Mouse (Mus musculus) stomach, embryonic 14.5 days (tissue): ENCODE results near the gene 4930402H24Rik. TPM values are rescaled to one million over a fixed set of nuclear protein-coding genes. Genes with fewer than 3 reads are reported as not detected.
A peak's percentile ranks its signal among the peaks of the same experiment; 100 is the strongest.

Source experiments
- ATAC-seq: fragments of 200-750 bp; cut with Nextera tagmentation; 2 replicates; pipeline ENCODE4 v1.8.0; 2017; ENCODE audit warnings: low read depth, moderate TSS enrichment; ENCODE audit not compliant: insufficient number of reproducible peaks, insufficient read depth, low FRiP score
- H3K27ac ChIP-seq: fragments of 300-500 bp; sonication (generic); 2 replicates; pipeline ENCODE4 v1.5.1; 2014; ENCODE audit warnings: mild to moderate bottlenecking, low read length, moderate library complexity, mixed read lengths
- H3K27me3 ChIP-seq: fragments of 300-500 bp; sonication (generic); 2 replicates; pipeline ENCODE4 v1.6.1; 2014; ENCODE audit warnings: low read length, control low read depth, mixed read lengths; ENCODE audit not compliant: control insufficient read depth, insufficient read depth
- H3K36me3 ChIP-seq: fragments of 300-500 bp; sonication (generic); 2 replicates; pipeline ENCODE4 v1.6.1; 2014; ENCODE audit warnings: mild to moderate bottlenecking, control low read depth, low read length, moderate library complexity, mixed read lengths; ENCODE audit not compliant: control insufficient read depth, insufficient read depth
- H3K4me1 ChIP-seq: fragments of 300-500 bp; sonication (generic); 2 replicates; pipeline ENCODE4 v1.6.1; 2014; ENCODE audit warnings: low read length, control low read depth, mixed read lengths; ENCODE audit not compliant: control insufficient read depth, insufficient read depth
- H3K4me2 ChIP-seq: fragments of 300-500 bp; sonication (generic); replicated peaks from 2 replicates; pipeline ENCODE4 v1.6.1; 2014; ENCODE audit warnings: low read depth, low read length, control low read depth
- H3K4me3 ChIP-seq: fragments of 300-500 bp; sonication (generic); 2 replicates; pipeline ENCODE4 v1.5.1; 2014; ENCODE audit warnings: low read depth, low read length, control low read depth
- H3K9ac ChIP-seq: fragments of 300-500 bp; sonication (generic); replicated peaks from 2 replicates; pipeline ENCODE4 v1.6.1; 2014; ENCODE audit warnings: low read depth, mild to moderate bottlenecking, control low read depth, low read length, moderate library complexity, mixed read lengths
- H3K9me3 ChIP-seq: fragments of 300-500 bp; sonication (generic); 2 replicates; pipeline ENCODE4 v1.6.1; 2016; ENCODE audit warnings: low read depth, low read length, control low read depth; ENCODE audit not compliant: control insufficient read depth
- WGBS: fragments of 180-500 bp; shearing (Covaris S2); extraction: QIAGEN DNeasy Blood & Tissue Kit; methylation state at CpG from one replicate; pipeline ENCODE4 v1.1.7; 2014; 5-methylcytosine and 5-hydroxymethylcytosine counted together
- polyA plus RNA-seq: library from polyadenylated mRNA; unstranded; fragments of >200 nt; fragmentation: Nextera tagmentation; extraction: Ambion mirVana; gene quantifications from 2 replicates; pipeline ENCODE4 v1.2.1, GENCODE M21; 2014

Gene 4930402H24Rik
- polyA plus RNA-seq, 1 experiment from 2014 or later: 42.6 TPM

DNA sequence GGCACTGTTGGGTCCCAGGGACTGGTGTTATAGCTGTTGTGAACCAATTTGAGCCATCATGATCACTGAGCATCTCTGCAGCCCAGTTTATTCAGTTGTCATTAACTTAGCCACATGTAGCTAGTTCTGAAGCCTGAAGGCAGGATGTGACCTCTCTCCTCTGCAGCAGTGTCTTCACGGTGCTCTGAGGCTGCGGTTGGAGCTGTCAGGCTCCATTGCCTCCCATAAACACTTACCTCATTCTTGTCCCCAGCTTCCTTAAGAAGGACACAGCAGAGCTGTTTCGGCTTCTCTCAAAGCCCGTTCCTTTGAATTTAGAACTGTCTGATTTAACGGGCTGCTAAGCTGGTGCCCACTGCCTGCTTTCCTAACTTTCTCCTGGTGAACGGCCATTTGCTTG, 226.3 kb downstream of the 4930402H24Rik start:
- Histone ChIP-seq H3K4me3 (no peak overlapping the region), H3K36me3 (peaks cover 72% of the 10 kb centered on the region), H3K9ac (no peak overlapping the region), H3K27me3 (no peaks in the 10 kb centered on the region), H3K4me1 (no peaks in the 10 kb centered on the region), H3K9me3 (no peaks in the 10 kb centered on the region), H3K4me2 (no peak overlapping the region), H3K27ac (no peak overlapping the region)
- 94% methylated on average over 6 of the region's 6 CpGs for WGBS
- ATAC-seq: no peak

DNA sequence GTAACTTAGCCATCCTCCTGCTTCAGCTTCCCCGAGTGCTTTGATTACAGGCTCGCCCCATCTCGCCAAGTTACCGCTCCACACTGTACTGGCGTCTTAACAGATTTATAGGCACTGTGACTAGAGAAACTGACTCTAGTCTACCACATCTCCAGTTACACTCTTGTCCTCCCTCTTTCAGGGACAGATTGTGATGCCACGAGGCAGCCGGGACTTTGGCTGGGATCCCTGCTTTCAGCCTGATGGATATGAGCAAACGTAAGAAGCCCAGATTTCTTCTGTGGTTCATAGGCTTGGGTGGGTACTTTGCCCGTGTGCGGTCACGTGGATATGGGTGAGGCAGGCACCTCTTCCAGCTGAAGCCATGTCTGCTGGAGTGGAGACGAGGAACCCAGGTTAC, 227.1 kb downstream of the 4930402H24Rik start:
- Histone ChIP-seq H3K4me3 (no peak overlapping the region), H3K27me3 (no peaks in the 10 kb centered on the region), H3K4me1 (no peaks in the 10 kb centered on the region), H3K4me2 (no peak overlapping the region), H3K9ac (no peak overlapping the region), H3K36me3 (peaks cover 77% of the 10 kb centered on the region), H3K27ac (no peak overlapping the region), H3K9me3 (no peaks in the 10 kb centered on the region)
- 92% methylated on average over 12 of the region's 12 CpGs for WGBS
- no peak for ATAC-seq

- WGBS: 84% methylated on average over 10 of the region's 10 CpGs
Measured at GRCm38 (mm10) chr2:130677211-130677610, 229.0 kb downstream of the 4930402H24Rik start.

DNA sequence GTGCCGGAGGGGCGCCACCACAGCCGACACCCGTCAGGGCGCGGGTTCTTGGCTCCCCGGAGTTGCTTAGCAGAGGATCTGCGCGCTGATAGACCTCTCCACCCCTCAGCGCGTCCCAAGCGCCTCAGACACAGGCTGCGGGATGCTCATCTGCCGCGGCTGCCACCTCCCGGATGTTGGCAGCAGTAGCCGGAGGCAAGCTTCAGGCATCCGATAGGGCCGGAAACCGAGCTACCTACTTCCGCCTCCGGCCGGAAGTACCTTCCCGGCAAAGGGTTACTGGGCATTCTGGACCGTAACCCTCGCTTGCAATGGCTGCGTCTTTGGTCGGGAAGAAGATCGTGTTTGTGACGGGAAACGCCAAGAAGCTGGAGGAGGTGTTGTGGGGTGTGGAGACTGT, 238.6 kb downstream of the 4930402H24Rik start, which contains the start of gene Itpa:
Gene Itpa (plus strand): TSS at position 52 of the 400 bp plus-strand sequence.
- ATAC-seq: peak; percentile 53
- WGBS: under 1% methylated on average over 31 of the region's 31 CpGs
- peak within 1 kb of the TSS; percentile 78 for H3K9ac ChIP-seq
- peaks cover 8% of the 10 kb centered on the region; the same call in 1 of the 2 replicates for H3K4me1 ChIP-seq
- H3K9me3 ChIP-seq: no peaks in the 10 kb centered on the region
- peak within 1 kb of the TSS; percentile 83 for H3K4me2 ChIP-seq
- H3K27ac ChIP-seq: peak within 1 kb of the TSS; percentile 61
- no peaks in the 10 kb centered on the region for H3K27me3 ChIP-seq
- H3K36me3 ChIP-seq: peaks cover 12% of the 10 kb centered on the region
- peak within 1 kb of the TSS; percentile 68 for H3K4me3 ChIP-seq

More at GRCm38 (mm10) chr2:130677211-130677610, 229.0 kb downstream of the 4930402H24Rik start:
- H3K9ac ChIP-seq: no peak overlapping the region
- H3K9me3 ChIP-seq: no peaks in the 10 kb centered on the region
- no peak overlapping the region for H3K4me2 ChIP-seq
- ATAC-seq: no peak
- no peaks in the 10 kb centered on the region for H3K4me1 ChIP-seq
- H3K4me3 ChIP-seq: no peak overlapping the region
- H3K27me3 ChIP-seq: no peaks in the 10 kb centered on the region
- peaks cover 74% of the 10 kb centered on the region for H3K36me3 ChIP-seq
- no peak overlapping the region for H3K27ac ChIP-seq

DNA sequence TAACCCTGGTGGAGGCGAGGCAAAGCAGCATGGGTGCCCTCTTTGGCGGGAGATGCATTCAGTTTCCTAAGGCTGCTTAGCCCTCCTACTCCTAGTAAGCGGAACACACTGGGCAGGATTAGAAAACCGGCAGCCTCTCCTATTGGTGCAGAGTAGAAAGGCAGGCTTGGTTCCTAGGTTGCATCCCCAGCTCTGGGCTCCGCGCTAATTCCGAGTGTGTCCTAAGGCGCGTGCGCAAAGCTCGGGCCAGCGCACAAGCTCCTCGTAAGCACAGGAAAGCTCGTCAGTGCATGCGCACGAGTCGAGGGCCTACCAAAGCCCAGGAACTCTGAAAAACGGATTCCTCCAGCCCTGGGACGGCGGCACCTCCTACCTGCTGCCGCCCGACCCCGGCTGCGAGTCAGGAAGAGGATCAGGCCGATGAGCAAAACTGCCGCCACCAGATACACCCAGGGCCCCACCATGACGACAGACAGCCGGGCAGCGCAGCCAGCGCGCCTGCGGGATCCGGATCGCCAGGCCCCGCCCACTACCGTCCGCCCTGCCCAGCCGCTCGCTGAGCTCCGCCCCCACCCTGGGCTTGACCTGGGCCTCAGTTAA, 242.0 kb downstream of the 4930402H24Rik start, which contains the start of gene Ddrgk1:
Gene Ddrgk1 (minus strand): TSS at position 558 of the 600 bp plus-strand sequence.
- H3K4me3 ChIP-seq: peak within 1 kb of the TSS; percentile 35
- H3K36me3 ChIP-seq: peaks cover 26% of the 10 kb centered on the region; the same call in 1 of the 2 replicates
- H3K27ac ChIP-seq: peak within 1 kb of the TSS; percentile 89
- ATAC-seq: peak; percentile 97
- 0% methylated on average over 40 of the region's 40 CpGs for WGBS
- peaks cover 8% of the 10 kb centered on the region; the same call in 1 of the 2 replicates for H3K4me1 ChIP-seq
- H3K27me3 ChIP-seq: no peaks in the 10 kb centered on the region
- no peaks in the 10 kb centered on the region for H3K9me3 ChIP-seq
- H3K9ac ChIP-seq: peak within 1 kb of the TSS; percentile 47
- H3K4me2 ChIP-seq: peak within 1 kb of the TSS; percentile 63

DNA sequence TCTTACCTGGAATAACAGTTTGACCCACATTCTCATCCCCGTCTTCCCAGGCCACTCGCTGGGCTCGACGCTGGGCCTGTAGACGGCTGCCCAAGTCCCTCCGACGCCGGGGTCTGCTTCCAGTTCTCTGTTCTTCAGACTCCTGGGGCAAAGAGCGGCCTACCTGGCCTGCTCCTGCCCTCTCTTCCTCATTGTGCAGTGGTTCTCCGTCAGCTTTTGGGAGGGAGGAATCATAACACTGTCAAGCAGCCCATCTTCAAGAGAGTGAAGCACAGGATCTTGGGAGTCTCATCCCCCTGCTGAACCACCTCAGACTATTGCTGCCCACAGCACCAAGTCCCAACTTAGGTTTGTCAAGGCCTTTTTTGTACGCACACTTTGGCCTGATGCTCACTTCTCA, 242.9 kb downstream of the 4930402H24Rik start:
- no peak for ATAC-seq
- H3K36me3 ChIP-seq: peaks cover 34% of the 10 kb centered on the region
- no peaks in the 10 kb centered on the region for H3K27me3 ChIP-seq
- H3K4me1 ChIP-seq: peaks cover 8% of the 10 kb centered on the region; the same call in 1 of the 2 replicates
- H3K4me2 ChIP-seq: peak overlapping the region; percentile 63
- peak overlapping the region; percentile 35; the same call in 1 of the 2 replicates for H3K4me3 ChIP-seq
- 90% methylated on average over 11 of the region's 11 CpGs for WGBS
- no peaks in the 10 kb centered on the region for H3K9me3 ChIP-seq
- peak overlapping the region; percentile 47; the same call in 1 of the 2 replicates for H3K9ac ChIP-seq
- H3K27ac ChIP-seq: no peak overlapping the region

DNA sequence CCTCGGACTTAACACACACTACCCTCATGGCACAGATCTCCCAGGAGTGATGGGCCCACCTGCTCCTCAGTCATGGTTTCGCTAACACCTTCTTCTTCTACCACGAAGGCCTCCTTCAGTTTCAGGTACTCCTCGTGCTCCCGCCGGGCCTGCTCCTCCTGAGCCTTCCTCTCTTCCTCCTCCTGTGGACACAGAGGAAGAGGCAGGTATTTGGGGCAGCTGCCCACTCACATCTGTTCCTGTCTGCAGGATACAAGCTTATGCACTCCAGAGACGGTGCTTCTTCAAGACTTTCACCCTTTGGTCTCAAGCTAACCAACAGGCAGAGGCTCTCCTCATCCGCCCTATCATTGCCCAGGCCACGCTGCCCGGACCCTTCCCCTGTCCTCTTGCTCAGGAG, 247.7 kb downstream of the 4930402H24Rik start:
- Histone ChIP-seq H3K4me1 (peaks cover 8% of the 10 kb centered on the region; the same call in 1 of the 2 replicates), H3K27ac (no peak overlapping the region), H3K9me3 (no peaks in the 10 kb centered on the region), H3K4me2 (no peak overlapping the region), H3K4me3 (no peak overlapping the region), H3K27me3 (no peaks in the 10 kb centered on the region), H3K9ac (no peak overlapping the region), H3K36me3 (peaks cover 73% of the 10 kb centered on the region)
- 97% methylated on average over 10 of the region's 10 CpGs for WGBS
- ATAC-seq: no peak

DNA sequence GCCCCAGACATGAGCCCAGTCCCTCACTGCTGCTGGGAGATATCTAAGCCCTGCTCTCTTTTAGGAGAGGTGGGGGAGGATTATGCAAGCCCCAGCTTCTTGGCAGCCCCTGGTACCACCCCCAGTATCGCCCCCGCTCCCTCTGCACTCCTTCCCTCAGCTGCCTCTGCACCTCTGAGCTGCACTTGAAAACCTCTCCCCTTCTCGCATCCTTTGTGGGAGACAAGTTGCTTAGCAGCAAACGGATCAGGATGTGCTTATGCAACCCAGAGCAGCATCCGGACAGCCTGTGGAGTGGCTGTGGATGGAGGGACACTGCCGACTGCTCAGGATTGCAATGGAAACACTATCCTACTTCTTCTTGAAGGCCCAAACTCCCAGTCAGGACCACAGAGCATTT, 248.7 kb downstream of the 4930402H24Rik start:
- Histone ChIP-seq H3K27me3 (no peaks in the 10 kb centered on the region), H3K4me1 (no peaks in the 10 kb centered on the region), H3K9me3 (no peaks in the 10 kb centered on the region), H3K9ac (no peak overlapping the region), H3K36me3 (peaks cover 80% of the 10 kb centered on the region), H3K4me3 (no peak overlapping the region), H3K27ac (no peak overlapping the region), H3K4me2 (no peak overlapping the region)
- no peak for ATAC-seq
- WGBS: 84% methylated on average over 6 of the region's 6 CpGs
